Mouse (Mus musculus): ENCODE measurements at regions not wholly inside any gene's neighbourhood (a gene's known extent, or its start where the extent isn't known, plus 50 kb on each side); places are given as distances from the start of the nearest gene placed in this dataset.
"Not testable (repeated sequence)": the region's sequence is repeated elsewhere in the genome, so short reads cannot be mapped to it uniquely, and the experiment has no call there.

DNA sequence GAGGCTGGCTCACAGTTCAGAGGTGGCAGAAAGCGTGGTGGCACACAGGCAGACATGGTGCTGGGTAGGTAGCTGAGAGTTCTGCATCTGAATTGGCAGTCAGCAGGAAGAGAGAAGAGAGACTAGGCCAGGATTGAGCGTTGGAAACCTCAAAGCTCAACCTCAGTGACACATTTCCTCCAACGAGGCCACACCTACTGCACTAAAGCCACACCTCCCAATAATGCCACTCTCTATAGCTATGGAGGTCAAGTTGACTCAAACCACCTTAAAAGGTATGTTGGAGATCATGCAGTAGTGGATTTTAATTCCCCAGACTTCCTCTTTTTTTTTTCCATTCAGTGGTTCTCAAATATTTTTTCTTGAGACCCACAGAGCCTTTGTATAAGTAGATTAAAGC is 57.1 kb downstream of the Ccdc54 start:
- DNase-seq (ENCODE audit: low spot score): no peak

DNA sequence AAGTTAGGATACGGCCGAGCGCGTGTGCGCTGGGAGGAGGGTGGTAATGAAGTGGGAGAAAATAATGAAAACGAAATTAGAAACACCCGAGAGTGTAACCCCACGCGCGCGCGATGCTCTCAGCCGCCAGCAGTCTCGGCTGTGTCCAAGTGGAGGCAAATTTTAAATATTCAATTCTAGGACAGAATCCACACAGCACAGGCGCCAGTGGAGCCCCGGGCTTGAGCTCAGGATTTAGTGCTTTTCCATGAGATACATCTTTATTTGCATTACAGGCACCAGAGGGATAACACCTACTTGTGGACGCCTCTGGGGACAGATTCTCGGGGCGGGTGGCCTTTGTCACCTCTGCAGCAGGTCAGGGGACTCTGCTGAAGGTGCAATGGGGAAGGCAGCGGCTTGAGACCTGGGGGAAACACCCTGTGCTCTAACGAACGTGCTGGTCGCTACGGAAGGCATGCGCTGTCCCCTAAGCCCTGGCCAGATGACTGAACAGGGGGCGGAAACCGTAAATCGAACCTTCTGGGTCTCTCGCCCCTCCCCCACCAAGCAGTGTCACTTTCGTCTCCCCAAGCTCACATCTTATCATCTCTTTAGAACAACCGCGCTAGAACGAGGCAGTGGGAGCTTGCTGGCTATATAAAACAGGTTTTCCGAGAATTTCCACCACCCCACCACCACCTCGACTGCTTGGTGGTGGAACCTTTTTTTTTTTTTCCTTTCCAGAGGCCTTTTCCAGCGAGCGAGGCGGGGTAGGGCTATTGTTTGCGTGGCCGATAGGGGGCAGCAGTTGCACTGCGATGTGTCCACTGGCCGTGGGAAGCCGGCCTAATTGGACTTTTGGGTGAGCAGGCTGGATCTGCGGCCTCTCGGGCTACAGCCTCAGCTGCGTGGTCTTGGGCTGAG is 61.2 kb downstream of the Ccdc54 start:
- peak; percentile 74 for DNase-seq (ENCODE audit: low spot score)

GRCm38 (mm10) chr16:50528677-50529510 is 62.1 kb downstream of the Ccdc54 start:
- DNase-seq (ENCODE audit: low spot score): peak; percentile 65

DNA sequence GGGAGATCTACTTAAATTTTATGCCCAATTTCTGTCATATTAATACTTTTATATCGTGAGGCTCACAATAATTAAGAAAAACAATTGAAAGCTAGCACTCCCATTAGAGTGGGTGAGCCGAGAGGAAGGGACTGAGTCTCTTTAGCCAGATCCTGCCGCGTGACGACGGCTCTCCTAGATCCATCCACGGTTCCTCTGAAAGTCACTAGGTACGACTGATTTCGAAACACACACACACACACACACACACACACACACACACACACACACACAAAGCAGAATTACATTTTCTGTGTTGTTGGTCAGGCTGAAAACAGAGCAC is 62.6 kb downstream of the Ccdc54 start:
- no peak for DNase-seq (ENCODE audit: low spot score)

DNA sequence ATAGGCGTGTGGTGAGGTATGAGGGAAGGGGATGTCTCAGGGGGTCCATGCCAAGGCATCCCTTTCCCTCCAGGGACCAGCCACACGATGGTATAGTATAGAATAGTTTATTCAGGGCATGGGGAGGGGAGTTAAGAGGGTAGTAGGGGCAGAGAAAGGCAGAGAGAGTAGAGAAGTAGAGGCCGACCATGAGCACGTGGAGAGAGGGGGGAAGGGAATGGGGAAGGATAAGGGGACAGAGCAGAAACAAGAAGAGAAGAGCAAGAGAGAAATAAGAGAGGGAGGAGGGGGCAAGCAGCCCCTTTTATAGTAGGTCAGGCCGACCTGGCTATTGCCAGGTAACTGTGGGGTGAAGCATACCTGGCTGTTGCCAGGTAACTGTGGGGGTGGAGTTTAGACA is 64.0 kb downstream of the Ccdc54 start:
- DNase-seq (ENCODE audit: low spot score): not testable (repeated sequence)

DNA sequence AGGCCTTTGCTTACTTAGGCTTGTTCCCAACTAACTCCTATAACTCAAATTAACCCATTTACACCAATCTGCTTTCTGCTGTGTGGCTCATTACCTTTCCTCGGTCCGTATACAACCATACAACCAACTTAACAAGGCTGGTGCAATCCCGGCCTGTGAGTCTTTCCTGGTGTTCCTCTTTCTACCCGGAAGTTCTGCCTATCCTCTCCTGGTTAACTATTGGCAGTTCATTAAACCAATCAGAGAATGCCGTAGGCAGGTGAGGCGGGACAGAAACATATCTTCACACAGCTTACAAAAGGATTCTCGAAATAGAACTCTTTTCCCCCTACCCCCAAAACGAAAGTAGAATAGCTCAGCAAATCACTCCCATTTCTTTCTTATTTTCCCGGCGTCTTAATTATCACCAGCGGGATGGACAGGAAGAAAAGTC is 65.0 kb downstream of the Ccdc54 start:
- no peak for DNase-seq (ENCODE audit: low spot score)

- DNase-seq (ENCODE audit: low spot score): no peak
Measured at GRCm38 (mm10) chr16:50525504-50525903, 65.5 kb downstream of the Ccdc54 start.

GRCm38 (mm10) chr16:50519610-50520009 is 71.3 kb downstream of the Ccdc54 start:
- no peak for DNase-seq (ENCODE audit: low spot score)

DNA sequence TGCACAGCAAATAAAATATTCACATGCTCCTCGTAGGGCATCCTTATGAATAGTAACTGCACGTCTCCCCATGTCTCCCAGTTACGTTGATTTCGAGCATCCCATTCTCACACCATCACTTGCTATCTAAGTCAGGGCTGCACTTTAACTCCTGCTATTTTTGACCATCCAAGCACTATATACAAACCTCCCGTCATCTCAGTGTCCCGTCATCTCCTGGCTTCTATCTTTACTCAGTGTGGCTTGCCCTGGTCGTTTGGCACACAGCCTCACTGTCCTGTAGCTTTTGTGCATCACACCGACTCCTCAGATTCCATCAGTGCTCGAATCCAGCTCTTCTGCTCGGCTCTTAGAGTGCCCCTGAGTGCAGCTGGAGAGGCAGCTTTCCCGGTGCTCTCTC is 74.4 kb downstream of the Ccdc54 start:
- DNase-seq (ENCODE audit: low spot score): no peak

- no peak for DNase-seq (ENCODE audit: low spot score)
Measured at GRCm38 (mm10) chr16:50515039-50515438, 75.9 kb downstream of the Ccdc54 start.

DNA sequence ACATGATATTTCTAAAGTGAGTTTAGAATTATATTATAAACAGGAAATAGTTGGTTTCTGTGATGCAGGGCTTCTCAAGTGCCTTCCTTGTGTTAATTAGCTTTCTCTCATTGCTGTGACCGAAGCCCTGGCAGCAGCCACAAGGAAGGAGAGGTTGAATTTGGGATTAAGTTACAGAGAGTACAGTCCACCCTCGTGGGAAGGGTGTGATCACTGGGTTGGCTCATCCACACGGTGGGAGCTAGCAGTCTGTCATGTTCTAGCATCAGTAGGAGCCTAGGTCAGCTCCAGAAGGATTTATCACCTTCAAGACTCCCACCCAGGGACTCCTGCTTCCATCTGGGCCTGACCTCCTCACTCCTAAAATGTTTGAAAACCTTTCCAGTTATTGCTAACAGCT is 78.9 kb downstream of the Ccdc54 start:
- DNase-seq (ENCODE audit: low spot score): no peak

- no peak for DNase-seq (ENCODE audit: low spot score)
Measured at GRCm38 (mm10) chr16:50509529-50509895, 77.3 kb upstream of the Bbx start.

DNA sequence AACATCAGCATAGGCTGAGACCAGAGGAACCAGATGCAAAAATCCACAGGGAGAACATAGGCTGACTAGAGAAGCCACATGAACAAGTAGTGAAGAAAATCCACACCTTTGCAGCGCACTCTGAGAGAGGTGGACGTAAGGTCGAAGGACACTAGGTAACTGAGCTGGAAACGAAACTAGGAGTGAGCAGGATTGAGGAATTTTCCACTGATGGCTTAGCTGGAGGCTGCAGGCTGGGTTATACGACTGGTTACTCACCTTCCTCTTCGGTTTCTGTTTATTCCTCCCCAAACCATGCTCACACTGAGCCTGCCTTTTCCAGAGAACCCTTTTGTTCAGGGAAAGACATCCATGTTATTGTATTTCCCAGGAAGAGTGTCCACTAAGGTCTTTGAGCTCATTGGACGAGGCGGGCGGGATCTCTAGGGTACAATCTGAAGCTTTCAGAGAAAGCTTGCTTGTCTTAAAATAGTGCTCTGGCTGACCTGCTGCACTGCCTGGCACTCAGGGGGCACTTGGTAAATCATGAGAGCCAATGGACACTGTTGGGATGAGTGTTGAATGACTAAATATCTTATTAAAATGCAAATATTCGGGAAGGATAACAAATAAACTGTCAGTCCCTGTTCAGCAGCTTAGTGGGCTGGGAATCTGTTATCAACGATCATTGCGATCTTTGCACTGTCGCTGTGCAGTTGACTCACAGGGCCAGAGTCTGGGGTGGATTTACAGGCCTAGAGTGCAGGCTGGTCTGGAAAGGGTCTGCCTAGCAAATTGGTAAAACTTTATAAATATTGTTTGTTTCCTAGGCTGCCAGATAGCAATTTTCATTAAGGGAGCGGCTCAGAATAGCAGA is 76.7 kb upstream of the Bbx start:
- DNase-seq (ENCODE audit: low spot score): no peak

DNA sequence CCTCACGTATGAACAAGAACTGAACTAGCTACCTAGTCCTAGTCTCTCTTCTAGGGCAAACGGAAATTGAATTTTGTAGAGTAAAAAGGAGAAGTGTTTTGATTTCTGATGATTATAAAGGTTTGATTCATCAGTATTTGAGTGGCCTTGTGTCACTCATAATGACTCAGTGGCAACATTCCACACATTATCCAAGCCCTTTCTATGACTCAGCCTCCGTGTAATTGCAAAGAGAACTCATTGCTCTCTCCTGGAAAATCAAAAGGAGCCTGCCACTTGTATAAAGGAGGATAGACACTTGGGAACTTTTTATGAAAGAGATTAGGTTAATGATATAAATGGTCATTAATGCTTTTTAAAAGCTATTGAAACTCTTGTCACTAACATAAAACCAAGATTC is 72.4 kb upstream of the Bbx start:
- DNase-seq (ENCODE audit: low spot score): no peak

DNA sequence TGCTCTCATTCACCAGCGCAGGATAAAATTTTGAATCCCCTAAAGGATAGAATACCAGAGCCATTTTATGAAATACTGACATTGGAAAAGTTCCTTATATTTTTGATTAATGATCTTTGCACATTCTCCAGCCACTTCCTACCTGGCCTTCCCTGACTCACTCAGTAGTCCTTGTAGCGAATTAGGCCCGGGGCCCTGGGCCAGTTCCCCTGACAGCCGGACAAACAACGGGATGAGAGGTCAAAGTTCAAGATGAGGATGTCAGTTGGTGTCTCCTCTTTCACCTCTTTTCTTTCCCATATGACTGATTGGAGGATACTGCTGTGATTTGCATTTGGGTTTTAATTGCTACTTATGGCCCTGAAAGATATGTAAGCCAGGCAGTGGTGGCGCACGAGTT is 66.7 kb upstream of the Bbx start:
- DNase-seq (ENCODE audit: low spot score): no peak

DNA sequence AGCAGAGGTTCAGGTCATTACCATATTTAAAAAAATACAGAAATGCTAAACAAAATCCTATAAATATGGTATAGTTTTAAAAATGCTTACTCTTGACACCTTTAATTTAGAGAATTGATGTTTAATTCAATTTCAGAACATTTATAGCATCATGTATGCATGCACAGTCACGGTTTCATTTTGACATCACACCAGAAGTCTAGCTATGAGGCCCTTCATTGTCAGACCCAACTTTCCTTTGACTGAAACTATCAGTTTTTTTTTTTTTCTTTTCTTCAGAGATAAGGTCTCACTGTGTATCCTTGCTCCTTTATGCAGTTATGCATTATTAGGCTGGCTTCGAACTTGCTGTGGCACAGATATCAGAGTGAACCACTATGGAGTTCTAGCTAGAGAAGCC is 61.5 kb upstream of the Bbx start:
- DNase-seq (ENCODE audit: low spot score): no peak

GRCm38 (mm10) chr16:50489244-50489643 is 57.1 kb upstream of the Bbx start:
- DNase-seq (ENCODE audit: low spot score): no peak

- no peak for DNase-seq (ENCODE audit: low spot score)
Measured at GRCm38 (mm10) chr16:50482360-50482786, 50.2 kb upstream of the Bbx start.

All from ovary, postnatal 10 days (tissue).